In the genomic region with DNA sequence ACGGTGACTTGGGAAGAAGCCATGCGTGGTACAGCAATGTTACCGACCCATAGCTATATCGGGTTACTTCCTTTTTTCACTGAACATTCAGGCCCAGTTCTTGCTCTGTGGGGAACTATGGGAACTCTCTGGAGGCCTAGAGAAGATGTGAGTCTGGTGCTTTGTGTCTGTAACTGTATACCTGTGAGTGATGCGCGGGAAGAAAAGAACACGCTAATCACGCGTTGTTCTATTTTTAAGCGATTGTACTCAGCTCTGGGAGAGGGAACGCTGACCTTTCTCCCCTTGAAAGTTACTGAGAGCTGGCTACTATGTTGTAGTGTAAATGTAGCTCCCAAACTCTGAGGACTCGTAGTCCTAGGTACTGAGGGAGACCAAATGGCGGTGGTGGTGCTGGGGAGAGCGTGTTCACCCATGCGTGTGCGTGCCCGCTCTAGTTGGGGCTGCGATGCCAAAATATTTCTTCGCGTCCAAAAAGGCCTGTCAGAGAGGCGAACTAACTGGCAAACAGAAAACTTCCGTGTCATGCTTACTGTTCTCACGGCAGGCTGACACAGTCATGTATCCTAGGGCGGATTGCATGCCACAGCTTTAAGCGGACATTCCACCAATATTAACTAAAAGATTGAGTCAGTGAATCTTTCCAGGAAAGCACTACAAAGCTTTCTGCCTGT, we compare ENCODE assay signal across 18 mouse cellular contexts. TPM values are rescaled to one million over a fixed set of nuclear protein-coding genes. Genes with fewer than 3 reads are reported as not detected.
DNase-seq lines count a peak whose midpoint lies in the region; ATAC-seq and TF ChIP-seq lines count a peak whose summit lies in the region.
"Had no signal": no experiment of that assay in that cellular context is flagged by ENCODE, and none has a peak within 500 bp of the region (broad histone marks: within the 10 kb centered on the region; RNA-seq: fewer than 3 reads in every experiment).

No protein-coding gene starts in this region.

- ATAC-seq in heart, embryonic 11.5 days (replicated peaks; ENCODE audit: insufficient number of reproducible peaks, low FRiP score, low TSS enrichment), result no peak
- peak; percentile 51 for ATAC-seq in heart, embryonic 15.5 days (replicated peaks; ENCODE audit: insufficient number of reproducible peaks, insufficient read depth, low FRiP score, low read depth)
- ATAC-seq: CD4-positive, CD25-positive, alpha-beta regulatory T cell, adult 4 months; forebrain, embryonic 16.5 days; hindbrain, postnatal 0 days had no signal

- no peak for TF ChIP-seq CTCF in E14TG2a.4 (conservative IDR thresholded peaks at IDR 0.05; ENCODE audit: low read length)

- peak overlapping the region; percentile 50; the same call in 1 of the 2 replicates for H3K27ac ChIP-seq in heart, embryonic 11.5 days (ENCODE audit: low read depth, low read length)
- H3K27ac ChIP-seq in heart, embryonic 15.5 days, result peak overlapping the region; percentile 73
- H3K27ac ChIP-seq: hindbrain, postnatal 0 days; limb, embryonic 10.5 days; midbrain, embryonic 10.5 days; neural tube, embryonic 12.5 days had no signal

- peaks cover 26% of the 10 kb centered on the region for H3K4me1 ChIP-seq in heart, embryonic 11.5 days (ENCODE audit: control insufficient read depth, insufficient read depth, low read length)
- peaks cover 27% of the 10 kb centered on the region for H3K4me1 ChIP-seq in E14TG2a.4 (replicated peaks; ENCODE audit: low read depth, low read length)
- H3K4me1 ChIP-seq in heart, embryonic 15.5 days (replicated peaks), result peaks cover 39% of the 10 kb centered on the region

- no peak for DNase-seq in heart, postnatal 4 days
- DNase-seq in R1 (ENCODE audit: low read depth, low spot score) (peak; percentile 31), MN1 (ENCODE audit: low spot score) (no peak)
- DNase-seq in adrenal gland, postnatal 36 days, result no peak
- DNase-seq: kidney, adult 11 months; lung, embryonic 14.5 days; lung, postnatal 4 days; thymus, adult 18-20 months had no signal

- no peaks in the 10 kb centered on the region for H3K36me3 ChIP-seq in heart, embryonic 11.5 days (ENCODE audit: control insufficient read depth, insufficient read depth, low read length)
- no peaks in the 10 kb centered on the region for H3K36me3 ChIP-seq in E14TG2a.4 (ENCODE audit: insufficient read depth, low read length)
- no peaks in the 10 kb centered on the region for H3K36me3 ChIP-seq in heart, embryonic 15.5 days
- H3K36me3 ChIP-seq: limb, embryonic 10.5 days; midbrain, embryonic 10.5 days; neural tube, embryonic 12.5 days had no signal

- 85% methylated on average over 25 of the region's 25 CpGs for WGBS in heart, embryonic 11.5 days (ENCODE audit: insufficient replicate concordance)
- WGBS in heart, embryonic 15.5 days, result 77% methylated on average over 25 of the region's 25 CpGs

- no peak overlapping the region for H3K4me2 ChIP-seq in heart, embryonic 11.5 days
- no peak overlapping the region for H3K4me2 ChIP-seq in heart, embryonic 15.5 days
- H3K4me2 ChIP-seq: liver, embryonic 11.5 days; lung, embryonic 14.5 days; neural tube, embryonic 12.5 days had no signal

- no peak overlapping the region for H3K9ac ChIP-seq in heart, embryonic 11.5 days (ENCODE audit: low read depth, low read length)
- H3K9ac ChIP-seq in heart, embryonic 15.5 days, result no peak overlapping the region
- H3K9ac ChIP-seq: lung, embryonic 14.5 days; neural tube, embryonic 12.5 days had no signal

- no peaks in the 10 kb centered on the region for H3K9me3 ChIP-seq in heart, embryonic 11.5 days (replicated peaks; ENCODE audit: control insufficient read depth, low read length)
- no peaks in the 10 kb centered on the region for H3K9me3 ChIP-seq in E14TG2a.4 (ENCODE audit: low read length)
- no peaks in the 10 kb centered on the region for H3K9me3 ChIP-seq in heart, embryonic 15.5 days (replicated peaks)
- H3K9me3 ChIP-seq: limb, embryonic 10.5 days; midbrain, embryonic 10.5 days; neural tube, embryonic 12.5 days had no signal

- H3K27me3 ChIP-seq in heart, embryonic 11.5 days (ENCODE audit: control insufficient read depth, insufficient read depth, low read length), result no peaks in the 10 kb centered on the region
- no peaks in the 10 kb centered on the region for H3K27me3 ChIP-seq in E14TG2a.4 (ENCODE audit: insufficient read depth, low read length)
- H3K27me3 ChIP-seq in heart, embryonic 15.5 days, result no peaks in the 10 kb centered on the region
- H3K27me3 ChIP-seq: neural tube, embryonic 12.5 days had no signal

- no peak overlapping the region for H3K4me3 ChIP-seq in heart, embryonic 11.5 days (ENCODE audit: low read depth, low read length)
- peak overlapping the region; percentile 50 for H3K4me3 ChIP-seq in E14TG2a.4 (replicated peaks; ENCODE audit: low read length)
- H3K4me3 ChIP-seq in heart, embryonic 15.5 days, result no peak overlapping the region
- H3K4me3 ChIP-seq: limb, embryonic 10.5 days; midbrain, embryonic 10.5 days; neural tube, embryonic 12.5 days had no signal

RNA-seq across cellular contexts. Expression of a gene that starts 42.6 kb away (rescaled TPM):
- polyA plus RNA-seq in heart, embryonic 11.5 days (2014; fragmentation: Nextera tagmentation; extraction: Ambion mirVana), result 22.7 and 23.7 TPM in 2 replicates
- total RNA-seq in heart, postnatal 4 days (2021), result 1 to 10 TPM; 2.3 to 2.8 TPM
- 9.8 and 16.7 TPM in 2 replicates for polyA plus RNA-seq in heart, embryonic 15.5 days (2015; fragmentation: Nextera tagmentation; extraction: Ambion mirVana)
- 10 to 100 TPM; 28.5 to 34.0 TPM for total RNA-seq in adrenal gland, postnatal 36 days (2021)

Comparison
In these comparisons a context has a peak if more than half of its experiments do, and no peak if none do; other contexts are left out.
1. RNA of a gene that starts 42.6 kb away (total RNA-seq): 28.5 to 34.0 TPM in adrenal gland, postnatal 36 days; 2.3 to 2.8 TPM in heart, postnatal 4 days; every median in the first group is over 4 times any median in the second.